Mouse (Mus musculus): ENCODE data around the gene Hist1h1b. TPM values are rescaled to one million over a fixed set of nuclear protein-coding genes. Genes with fewer than 3 reads are reported as not detected.
A peak's percentile ranks its signal among the peaks of the same experiment; 100 is the strongest.
"Not testable (repeated sequence)": the region's sequence is repeated elsewhere in the genome, so short reads cannot be mapped to it uniquely, and the experiment has no call there.

The Hist1h1b gene
- polyA plus RNA-seq, 1 experiment from 2014 or later: 15.4 TPM

- WGBS: 3% methylated on average over 9 of the region's 9 CpGs
- Histone ChIP-seq H3K27ac (ENCODE audit: low read depth, low read length) (peak overlapping the region; percentile 87), H3K27me3 (ENCODE audit: control insufficient read depth, insufficient read depth, low read length) (no peaks in the 10 kb centered on the region), H3K4me3 (ENCODE audit: low read depth, low read length) (peak overlapping the region; percentile 38), H3K9ac (ENCODE audit: low read length) (peak overlapping the region; percentile 55), H3K36me3 (ENCODE audit: control insufficient read depth, insufficient read depth, low read length) (no peaks in the 10 kb centered on the region), H3K4me2 (ENCODE audit: low read depth) (peak overlapping the region; percentile 50), H3K4me1 (ENCODE audit: control insufficient read depth, insufficient read depth, low read length) (peaks cover 13% of the 10 kb centered on the region; the same call in 1 of the 2 replicates), H3K9me3 (ENCODE audit: control insufficient read depth, low read length) (no peaks in the 10 kb centered on the region)
- ATAC-seq (ENCODE audit: insufficient read depth, low FRiP score, low TSS enrichment) (no peak), DNase-seq (ENCODE audit: low spot score) (peak; percentile 53)
These were observed 3.3 kb upstream of the Hist1h1b start for GRCm38 (mm10) chr13:21783734-21784161.

GRCm38 (mm10) chr13:21783255-21783617 is 2.8 kb upstream of the Hist1h1b start, which contains the start of gene Hist1h3i:
Gene Hist1h3i (minus strand): TSS chr13:21783370.
- Histone ChIP-seq H3K36me3 (ENCODE audit: control insufficient read depth, insufficient read depth, low read length) (no peaks in the 10 kb centered on the region), H3K27ac (ENCODE audit: low read depth, low read length) (peak within 1 kb of the TSS; percentile 87), H3K9me3 (ENCODE audit: control insufficient read depth, low read length) (no peaks in the 10 kb centered on the region), H3K27me3 (ENCODE audit: control insufficient read depth, insufficient read depth, low read length) (no peaks in the 10 kb centered on the region), H3K4me1 (ENCODE audit: control insufficient read depth, insufficient read depth, low read length) (peaks cover 13% of the 10 kb centered on the region; the same call in 1 of the 2 replicates), H3K4me2 (ENCODE audit: low read depth) (peak within 1 kb of the TSS; percentile 66), H3K9ac (ENCODE audit: low read length) (peak within 1 kb of the TSS; percentile 60), H3K4me3 (ENCODE audit: low read depth, low read length) (peak within 1 kb of the TSS; percentile 38)
- WGBS: 0% methylated on average over 13 of the region's 20 CpGs
- peak; percentile 60 for ATAC-seq (ENCODE audit: insufficient read depth, low FRiP score, low TSS enrichment)
- DNase-seq (ENCODE audit: low spot score): peak; percentile 68

- Histone ChIP-seq H3K4me1 (ENCODE audit: control insufficient read depth, insufficient read depth, low read length) (peaks cover 13% of the 10 kb centered on the region; the same call in 1 of the 2 replicates), H3K4me3 (ENCODE audit: low read depth, low read length) (peak overlapping the region; percentile 38), H3K27ac (ENCODE audit: low read depth, low read length) (peak overlapping the region; percentile 83), H3K4me2 (ENCODE audit: low read depth) (peak overlapping the region; percentile 66), H3K9ac (ENCODE audit: low read length) (peak overlapping the region; percentile 60)
- ATAC-seq (ENCODE audit: insufficient read depth, low FRiP score, low TSS enrichment); H3K36me3 ChIP-seq (ENCODE audit: control insufficient read depth, insufficient read depth, low read length); H3K9me3 ChIP-seq (ENCODE audit: control insufficient read depth, low read length); H3K27me3 ChIP-seq (ENCODE audit: control insufficient read depth, insufficient read depth, low read length): not testable (repeated sequence)
- DNase-seq (ENCODE audit: low spot score): peak; percentile 53
- WGBS: under 1% methylated on average over 14 of the region's 35 CpGs
These were observed 2.2 kb upstream of the Hist1h1b start for GRCm38 (mm10) chr13:21782361-21783254.

- DNase-seq (ENCODE audit: low spot score) (no peak), ATAC-seq (ENCODE audit: insufficient read depth, low FRiP score, low TSS enrichment) (no peak)
- Histone ChIP-seq H3K4me2 (ENCODE audit: low read depth) (no peak overlapping the region), H3K9ac (ENCODE audit: low read length) (no peak overlapping the region), H3K4me3 (ENCODE audit: low read depth, low read length) (no peak overlapping the region), H3K27ac (ENCODE audit: low read depth, low read length) (no peak overlapping the region), H3K36me3 (ENCODE audit: control insufficient read depth, insufficient read depth, low read length) (no peaks in the 10 kb centered on the region), H3K9me3 (ENCODE audit: control insufficient read depth, low read length) (no peaks in the 10 kb centered on the region), H3K27me3 (ENCODE audit: control insufficient read depth, insufficient read depth, low read length) (no peaks in the 10 kb centered on the region), H3K4me1 (ENCODE audit: control insufficient read depth, insufficient read depth, low read length) (peaks cover 13% of the 10 kb centered on the region; the same call in 1 of the 2 replicates)
- 89% methylated on average over 1 of the region's 1 CpGs for WGBS
These were observed 1.2 kb upstream of the Hist1h1b start for GRCm38 (mm10) chr13:21781639-21782038.

GRCm38 (mm10) chr13:21781021-21781555 is 663 bp upstream of the Hist1h1b start:
- peaks cover 10% of the 10 kb centered on the region; the same call in 1 of the 2 replicates for H3K4me1 ChIP-seq (ENCODE audit: control insufficient read depth, insufficient read depth, low read length)
- H3K9me3 ChIP-seq (ENCODE audit: control insufficient read depth, low read length): no peaks in the 10 kb centered on the region
- ATAC-seq (ENCODE audit: insufficient read depth, low FRiP score, low TSS enrichment) (no peak), DNase-seq (ENCODE audit: low spot score) (no peak)
- H3K9ac ChIP-seq (ENCODE audit: low read length): no peak overlapping the region; the same call in 1 of the 2 replicates
- no peaks in the 10 kb centered on the region for H3K36me3 ChIP-seq (ENCODE audit: control insufficient read depth, insufficient read depth, low read length)
- WGBS: 47% methylated on average over 6 of the region's 6 CpGs
- 0 out of 2 replicates have a peak overlapping the region, but pooled peaks have one; percentile 29 for H3K27ac ChIP-seq (ENCODE audit: low read depth, low read length)
- H3K4me3 ChIP-seq (ENCODE audit: low read depth, low read length): peak overlapping the region; percentile 37; the same call in 1 of the 2 replicates
- H3K27me3 ChIP-seq (ENCODE audit: control insufficient read depth, insufficient read depth, low read length): no peaks in the 10 kb centered on the region
- H3K4me2 ChIP-seq (ENCODE audit: low read depth): peak overlapping the region; percentile 77

- WGBS: 6% methylated on average over 33 of the region's 33 CpGs
- DNase-seq (ENCODE audit: low spot score): peak; percentile 83
- peak overlapping the region; percentile 77 for H3K4me2 ChIP-seq (ENCODE audit: low read depth)
- ATAC-seq (ENCODE audit: insufficient read depth, low FRiP score, low TSS enrichment): peak; percentile 80
- no peaks in the 10 kb centered on the region for H3K36me3 ChIP-seq (ENCODE audit: control insufficient read depth, insufficient read depth, low read length)
- no peaks in the 10 kb centered on the region for H3K9me3 ChIP-seq (ENCODE audit: control insufficient read depth, low read length)
- peak overlapping the region; percentile 94 for H3K27ac ChIP-seq (ENCODE audit: low read depth, low read length)
- H3K9ac ChIP-seq (ENCODE audit: low read length): peak overlapping the region; percentile 74
- H3K4me3 ChIP-seq (ENCODE audit: low read depth, low read length): peak overlapping the region; percentile 37
- H3K4me1 ChIP-seq (ENCODE audit: control insufficient read depth, insufficient read depth, low read length): peaks cover 4% of the 10 kb centered on the region; the same call in 1 of the 2 replicates
- H3K27me3 ChIP-seq (ENCODE audit: control insufficient read depth, insufficient read depth, low read length): no peaks in the 10 kb centered on the region
These were observed 1.3 kb downstream of the Hist1h1b start for GRCm38 (mm10) chr13:21778814-21779766.

- DNase-seq (ENCODE audit: low spot score) (no peak), ATAC-seq (ENCODE audit: insufficient read depth, low FRiP score, low TSS enrichment) (no peak)
- Histone ChIP-seq H3K4me3 (ENCODE audit: low read depth, low read length) (no peak overlapping the region), H3K36me3 (ENCODE audit: control insufficient read depth, insufficient read depth, low read length) (no peaks in the 10 kb centered on the region), H3K4me1 (ENCODE audit: control insufficient read depth, insufficient read depth, low read length) (peaks cover 3% of the 10 kb centered on the region; the same call in 1 of the 2 replicates), H3K27ac (ENCODE audit: low read depth, low read length) (no peak overlapping the region), H3K4me2 (ENCODE audit: low read depth) (no peak overlapping the region), H3K9ac (ENCODE audit: low read length) (no peak overlapping the region), H3K27me3 (ENCODE audit: control insufficient read depth, insufficient read depth, low read length) (no peaks in the 10 kb centered on the region), H3K9me3 (ENCODE audit: control insufficient read depth, low read length) (no peaks in the 10 kb centered on the region)
- WGBS: 81% methylated on average over 1 of the region's 1 CpGs
These were observed 24.7 kb downstream of the Hist1h1b start for GRCm38 (mm10) chr13:21755707-21756106.

Data from neural tube, embryonic 11.5 days (tissue).